Mouse (Mus musculus) hindbrain, embryonic 10.5 days (tissue): ENCODE results near the gene Gm21891. TPM values are rescaled to one million over a fixed set of nuclear protein-coding genes. Genes with fewer than 3 reads are reported as not detected.
"Not testable (repeated sequence)": the region's sequence is repeated elsewhere in the genome, so short reads cannot be mapped to it uniquely, and the experiment has no call there.

Experiments used
- DNase-seq: peaks from one replicate; pipeline ENCODE4 v3.0.0-alpha.2; 2017; ENCODE audit warnings: low spot score
- H3K27ac ChIP-seq: fragments of 300-500 bp; sonication (generic); 2 replicates; pipeline ENCODE4 v1.5.1; 2016; ENCODE audit warnings: mild to moderate bottlenecking, moderate library complexity
- H3K27me3 ChIP-seq: fragments of 300-500 bp; sonication (generic); 2 replicates; pipeline ENCODE4 v1.6.1; 2016; ENCODE audit warnings: mild to moderate bottlenecking; ENCODE audit not compliant: poor library complexity, insufficient read depth, severe bottlenecking
- H3K36me3 ChIP-seq: fragments of 300-500 bp; sonication (generic); 2 replicates; pipeline ENCODE4 v1.6.1; 2016; ENCODE audit warnings: mild to moderate bottlenecking, moderate library complexity
- H3K4me1 ChIP-seq: fragments of 300-500 bp; sonication (generic); replicated peaks from 2 replicates; pipeline ENCODE4 v1.6.1; 2016; ENCODE audit warnings: mild to moderate bottlenecking
- H3K4me3 ChIP-seq: fragments of 300-500 bp; sonication (generic); 2 replicates; pipeline ENCODE4 v1.5.1; 2016; ENCODE audit warnings: mild to moderate bottlenecking, moderate library complexity
- H3K9me3 ChIP-seq: fragments of 300-500 bp; sonication (generic); 2 replicates; pipeline ENCODE4 v1.6.1; 2016; ENCODE audit warnings: mild to moderate bottlenecking, moderate library complexity
- WGBS: fragments of 180-500 bp; shearing (Covaris S2); methylation state at CpG from one replicate; pipeline ENCODE4 v1.1.7; 2016; 5-methylcytosine and 5-hydroxymethylcytosine counted together
- polyA plus RNA-seq: library from polyadenylated mRNA; unstranded; fragments of >200 nt; fragmentation: Nextera tagmentation; extraction: Ambion mirVana; gene quantifications from 2 replicates; pipeline ENCODE4 v1.2.1, GENCODE M21; 2016

Gm21891 gene
- polyA plus RNA-seq = not detected in 2 replicates

- H3K4me3 ChIP-seq, H3K4me1 ChIP-seq, H3K9me3 ChIP-seq, H3K36me3 ChIP-seq, H3K27ac ChIP-seq, H3K27me3 ChIP-seq, DNase-seq: not testable (repeated sequence)
- no CpG with 5 or more reads among the region's 3 CpGs for WGBS
Observed at GRCm38 (mm10) chrY:13133392-13133791, at the start of gene Gm21891. Gene Gm21891 (minus strand): TSS chrY:13133492.

GRCm38 (mm10) chrY:13161668-13162067 lies 28.4 kb upstream of the Gm21891 start, which contains the start of gene Gm21425:
Gene Gm21425 (plus strand): TSS chrY:13161968.
- not testable (repeated sequence) for H3K27me3 ChIP-seq, H3K9me3 ChIP-seq, DNase-seq, H3K27ac ChIP-seq, H3K4me3 ChIP-seq, H3K4me1 ChIP-seq, H3K36me3 ChIP-seq

Other genes with a start within 250 kb of the Gm21891 start
- gene Gm20807, start 90.6 kb downstream of the Gm21891 start, polyA plus RNA-seq = not detected in 2 replicates
- gene Gm21425, start 28.5 kb upstream of the Gm21891 start, polyA plus RNA-seq = not detected in 2 replicates
- gene Gm21828, start 90.4 kb upstream of the Gm21891 start, polyA plus RNA-seq = not detected in 2 replicates
- gene Gm21440, start 118.9 kb upstream of the Gm21891 start, polyA plus RNA-seq = not detected in 2 replicates
- not detected in 2 replicates for gene Gm21454, start 119.0 kb upstream of the Gm21891 start, polyA plus RNA-seq
- gene Gm21725, start 215.6 kb upstream of the Gm21891 start, polyA plus RNA-seq = not detected in 2 replicates